Mouse (Mus musculus): Measurements from ENCODE around the gene Ghr. TPM values are rescaled to one million over a fixed set of nuclear protein-coding genes. Genes with fewer than 3 reads are reported as not detected.

The Ghr gene
- polyA plus RNA-seq, 1 experiment from 2014 or later, result 10.7 TPM

DNA sequence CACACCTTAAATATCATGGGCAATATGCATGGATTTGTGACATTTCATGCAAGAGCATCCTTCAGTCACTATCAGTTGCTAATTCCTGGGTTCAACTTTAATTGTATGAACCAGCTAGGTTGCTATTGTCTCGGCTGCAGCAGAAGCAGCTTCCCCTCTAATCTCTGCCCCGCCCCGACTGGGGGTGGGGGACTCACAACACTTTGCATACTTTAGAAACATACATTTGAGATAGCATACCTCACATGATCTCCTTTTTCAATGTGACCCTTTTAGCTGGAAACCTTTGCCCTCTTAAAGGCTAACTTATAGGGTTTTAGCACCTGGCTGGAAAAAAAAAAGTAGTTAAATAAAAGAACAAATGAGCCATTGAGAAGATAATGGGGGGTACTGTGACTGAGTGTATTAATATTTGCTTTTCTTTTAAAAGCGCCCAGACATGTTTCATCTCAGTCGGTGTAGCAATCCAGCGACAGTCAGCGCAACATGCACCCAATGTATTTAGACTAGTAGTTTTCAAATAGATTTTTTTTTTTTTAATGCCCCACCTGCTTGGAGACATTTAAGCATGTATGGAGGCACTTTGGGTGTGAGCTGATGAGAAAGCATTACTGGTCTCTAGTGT, 137.9 kb downstream of the Ghr start:
- H3K4me3 ChIP-seq (replicated peaks; ENCODE audit: low read depth, low read length), result no peak overlapping the region
- ATAC-seq (ENCODE audit: low FRiP score, low TSS enrichment) (no peak), DNase-seq (no peak)
- WGBS, result 78% methylated on average over 7 of the region's 7 CpGs
- H3K36me3 ChIP-seq (ENCODE audit: control insufficient read depth, insufficient read depth, low read length), result no peaks in the 10 kb centered on the region
- H3K4me1 ChIP-seq (ENCODE audit: control insufficient read depth, insufficient read depth, low read length), result no peaks in the 10 kb centered on the region
- H3K27ac ChIP-seq (replicated peaks; ENCODE audit: low read depth, low read length), result no peak overlapping the region
- H3K4me2 ChIP-seq (ENCODE audit: low read length), result no peak overlapping the region
- H3K27me3 ChIP-seq (ENCODE audit: control insufficient read depth, insufficient read depth, low read length), result no peaks in the 10 kb centered on the region
- no peak overlapping the region for H3K9ac ChIP-seq (replicated peaks; ENCODE audit: low read length)
- H3K9me3 ChIP-seq (ENCODE audit: control insufficient read depth, low read length), result no peaks in the 10 kb centered on the region

GRCm38 (mm10) chr15:3444448-3445020, 138.8 kb downstream of the Ghr start:
- H3K4me2 ChIP-seq (ENCODE audit: low read length), result no peak overlapping the region
- H3K4me1 ChIP-seq (ENCODE audit: control insufficient read depth, insufficient read depth, low read length), result no peaks in the 10 kb centered on the region
- WGBS, result 89% methylated on average over 8 of the region's 8 CpGs
- H3K27me3 ChIP-seq (ENCODE audit: control insufficient read depth, insufficient read depth, low read length), result no peaks in the 10 kb centered on the region
- no peaks in the 10 kb centered on the region for H3K36me3 ChIP-seq (ENCODE audit: control insufficient read depth, insufficient read depth, low read length)
- H3K9me3 ChIP-seq (ENCODE audit: control insufficient read depth, low read length), result no peaks in the 10 kb centered on the region
- ATAC-seq (ENCODE audit: low FRiP score, low TSS enrichment) (no peak), DNase-seq (no peak)
- H3K9ac ChIP-seq (replicated peaks; ENCODE audit: low read length), result no peak overlapping the region
- H3K4me3 ChIP-seq (replicated peaks; ENCODE audit: low read depth, low read length), result no peak overlapping the region
- no peak overlapping the region for H3K27ac ChIP-seq (replicated peaks; ENCODE audit: low read depth, low read length)

DNA sequence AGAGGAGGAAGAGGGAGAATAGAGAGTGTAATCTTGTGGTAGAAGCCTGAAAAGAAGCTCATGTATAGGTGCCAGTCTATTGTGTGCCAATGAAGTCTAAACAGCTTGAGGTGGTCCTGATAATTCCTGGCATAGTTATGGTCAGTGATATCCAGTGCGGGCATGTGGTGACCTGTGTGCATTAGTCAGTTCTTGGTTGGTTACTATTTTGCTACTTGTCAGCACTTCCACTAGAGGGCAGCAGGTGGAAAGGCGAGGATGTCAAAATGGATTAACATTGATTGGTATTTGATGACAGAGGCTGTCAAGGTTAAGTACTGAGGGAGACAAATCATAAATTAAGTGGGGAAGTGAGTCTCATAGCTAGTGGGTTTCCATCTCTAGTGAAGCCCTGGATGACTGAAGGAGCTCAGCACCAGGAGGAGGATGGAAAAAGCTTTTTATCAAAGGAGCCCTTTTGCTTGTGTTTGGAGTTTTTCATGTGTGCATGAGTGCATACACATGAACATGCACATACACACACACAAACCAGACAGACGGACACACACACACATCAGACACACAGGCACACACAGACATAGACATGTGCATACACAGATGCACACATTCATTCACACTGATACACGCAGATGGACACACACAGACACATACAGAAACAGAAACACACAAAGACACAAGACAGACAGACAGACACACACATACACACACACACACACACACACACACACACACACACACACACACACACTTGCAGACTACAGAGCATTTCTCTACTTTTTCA, 141.6 kb downstream of the Ghr start:
- no peak overlapping the region for H3K27ac ChIP-seq (replicated peaks; ENCODE audit: low read depth, low read length)
- ATAC-seq (ENCODE audit: low FRiP score, low TSS enrichment), result no peak
- 53% methylated on average over 4 of the region's 4 CpGs for WGBS

GRCm38 (mm10) chr15:3437381-3437780, 145.9 kb downstream of the Ghr start:
- H3K27me3 ChIP-seq (ENCODE audit: control insufficient read depth, insufficient read depth, low read length), result no peaks in the 10 kb centered on the region
- H3K9ac ChIP-seq (replicated peaks; ENCODE audit: low read length), result no peak overlapping the region
- DNase-seq (no peak), ATAC-seq (ENCODE audit: low FRiP score, low TSS enrichment) (no peak)
- no peaks in the 10 kb centered on the region for H3K9me3 ChIP-seq (ENCODE audit: control insufficient read depth, low read length)
- H3K4me3 ChIP-seq (replicated peaks; ENCODE audit: low read depth, low read length), result no peak overlapping the region
- no peaks in the 10 kb centered on the region for H3K4me1 ChIP-seq (ENCODE audit: control insufficient read depth, insufficient read depth, low read length)
- H3K27ac ChIP-seq (replicated peaks; ENCODE audit: low read depth, low read length), result no peak overlapping the region
- no peaks in the 10 kb centered on the region for H3K36me3 ChIP-seq (ENCODE audit: control insufficient read depth, insufficient read depth, low read length)
- WGBS, result 76% methylated on average over 3 of the region's 3 CpGs
- no peak overlapping the region for H3K4me2 ChIP-seq (ENCODE audit: low read length)

More for the DNA sequence above, 141.6 kb downstream of the Ghr start:
- H3K4me3 ChIP-seq (replicated peaks; ENCODE audit: low read depth, low read length), result no peak overlapping the region
- DNase-seq, result peak; percentile 51
- H3K27me3 ChIP-seq (ENCODE audit: control insufficient read depth, insufficient read depth, low read length), result no peaks in the 10 kb centered on the region
- no peaks in the 10 kb centered on the region for H3K4me1 ChIP-seq (ENCODE audit: control insufficient read depth, insufficient read depth, low read length)
- no peaks in the 10 kb centered on the region for H3K36me3 ChIP-seq (ENCODE audit: control insufficient read depth, insufficient read depth, low read length)
- H3K4me2 ChIP-seq (ENCODE audit: low read length), result no peak overlapping the region
- no peak overlapping the region for H3K9ac ChIP-seq (replicated peaks; ENCODE audit: low read length)
- no peaks in the 10 kb centered on the region for H3K9me3 ChIP-seq (ENCODE audit: control insufficient read depth, low read length)

DNA sequence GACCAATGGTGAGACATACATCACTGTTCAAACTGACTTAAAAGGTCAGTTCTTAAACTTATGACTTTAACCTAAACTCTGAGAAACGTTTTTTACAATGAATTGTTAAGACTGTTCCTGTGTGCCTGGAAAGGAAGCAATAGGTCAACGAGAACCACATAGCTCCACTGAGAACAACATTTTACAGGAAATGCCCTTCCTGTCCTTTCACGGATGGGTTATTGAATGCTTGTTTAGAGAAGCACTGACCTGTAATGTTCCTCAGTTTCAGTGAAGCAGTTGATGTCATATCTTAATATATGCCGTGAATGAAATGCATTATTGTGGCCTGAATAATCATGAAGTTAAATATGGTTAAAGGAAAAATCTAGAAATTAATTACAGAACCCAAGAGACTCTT, 147.7 kb downstream of the Ghr start:
- ATAC-seq (ENCODE audit: low FRiP score, low TSS enrichment), result no peak
- no peak overlapping the region for H3K4me3 ChIP-seq (replicated peaks; ENCODE audit: low read depth, low read length)
- 82% methylated on average over 4 of the region's 4 CpGs for WGBS

DNA sequence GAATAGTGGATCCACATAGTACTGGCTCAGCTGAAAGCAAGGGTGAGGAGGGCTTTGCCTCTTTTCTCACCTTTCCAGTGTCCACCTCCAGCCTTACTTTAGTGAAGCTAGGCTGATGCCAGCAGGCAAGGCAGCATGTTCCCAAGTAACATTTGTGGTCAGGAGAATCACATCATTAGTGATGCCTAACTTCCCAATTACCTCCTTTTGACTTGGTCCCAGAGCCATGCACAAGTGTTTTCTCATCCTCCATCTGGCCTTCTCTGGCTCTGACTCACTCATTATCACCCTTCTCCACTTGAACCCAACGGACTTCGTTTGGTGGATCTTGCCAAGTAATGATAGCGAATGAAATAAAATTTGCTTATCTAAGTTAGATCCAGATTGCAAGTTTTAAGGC, 148.8 kb downstream of the Ghr start:
- ATAC-seq (ENCODE audit: low FRiP score, low TSS enrichment) (no peak), DNase-seq (no peak)
- H3K27ac ChIP-seq (replicated peaks; ENCODE audit: low read depth, low read length), result no peak overlapping the region
- H3K4me1 ChIP-seq (ENCODE audit: control insufficient read depth, insufficient read depth, low read length), result no peaks in the 10 kb centered on the region
- H3K9me3 ChIP-seq (ENCODE audit: control insufficient read depth, low read length), result no peaks in the 10 kb centered on the region
- no peaks in the 10 kb centered on the region for H3K27me3 ChIP-seq (ENCODE audit: control insufficient read depth, insufficient read depth, low read length)
- H3K9ac ChIP-seq (replicated peaks; ENCODE audit: low read length), result no peak overlapping the region
- H3K4me3 ChIP-seq (replicated peaks; ENCODE audit: low read depth, low read length), result no peak overlapping the region
- H3K4me2 ChIP-seq (ENCODE audit: low read length), result no peak overlapping the region
- no peaks in the 10 kb centered on the region for H3K36me3 ChIP-seq (ENCODE audit: control insufficient read depth, insufficient read depth, low read length)
- 97% methylated on average over 3 of the region's 3 CpGs for WGBS

More for the DNA sequence above, 147.7 kb downstream of the Ghr start:
- H3K9ac ChIP-seq (replicated peaks; ENCODE audit: low read length), result no peak overlapping the region
- DNase-seq, result no peak
- H3K27me3 ChIP-seq (ENCODE audit: control insufficient read depth, insufficient read depth, low read length), result no peaks in the 10 kb centered on the region
- no peak overlapping the region for H3K4me2 ChIP-seq (ENCODE audit: low read length)
- no peaks in the 10 kb centered on the region for H3K4me1 ChIP-seq (ENCODE audit: control insufficient read depth, insufficient read depth, low read length)
- no peaks in the 10 kb centered on the region for H3K36me3 ChIP-seq (ENCODE audit: control insufficient read depth, insufficient read depth, low read length)
- H3K27ac ChIP-seq (replicated peaks; ENCODE audit: low read depth, low read length), result no peak overlapping the region
- no peaks in the 10 kb centered on the region for H3K9me3 ChIP-seq (ENCODE audit: control insufficient read depth, low read length)

GRCm38 (mm10) chr15:3433281-3433680, 150.0 kb downstream of the Ghr start:
- no peaks in the 10 kb centered on the region for H3K4me1 ChIP-seq (ENCODE audit: control insufficient read depth, insufficient read depth, low read length)
- H3K27me3 ChIP-seq (ENCODE audit: control insufficient read depth, insufficient read depth, low read length), result no peaks in the 10 kb centered on the region
- H3K9ac ChIP-seq (replicated peaks; ENCODE audit: low read length), result no peak overlapping the region
- no peak overlapping the region for H3K4me2 ChIP-seq (ENCODE audit: low read length)
- 82% methylated on average over 7 of the region's 7 CpGs for WGBS
- no peak overlapping the region for H3K27ac ChIP-seq (replicated peaks; ENCODE audit: low read depth, low read length)
- DNase-seq (no peak), ATAC-seq (ENCODE audit: low FRiP score, low TSS enrichment) (no peak)
- H3K4me3 ChIP-seq (replicated peaks; ENCODE audit: low read depth, low read length), result no peak overlapping the region
- H3K9me3 ChIP-seq (ENCODE audit: control insufficient read depth, low read length), result no peaks in the 10 kb centered on the region
- H3K36me3 ChIP-seq (ENCODE audit: control insufficient read depth, insufficient read depth, low read length), result no peaks in the 10 kb centered on the region

- Histone ChIP-seq H3K27me3 (ENCODE audit: control insufficient read depth, insufficient read depth, low read length) (no peaks in the 10 kb centered on the region), H3K36me3 (ENCODE audit: control insufficient read depth, insufficient read depth, low read length) (no peaks in the 10 kb centered on the region), H3K4me1 (ENCODE audit: control insufficient read depth, insufficient read depth, low read length) (no peaks in the 10 kb centered on the region), H3K9ac (replicated peaks; ENCODE audit: low read length) (no peak overlapping the region), H3K9me3 (ENCODE audit: control insufficient read depth, low read length) (no peaks in the 10 kb centered on the region), H3K4me2 (ENCODE audit: low read length) (no peak overlapping the region), H3K27ac (replicated peaks; ENCODE audit: low read depth, low read length) (no peak overlapping the region), H3K4me3 (replicated peaks; ENCODE audit: low read depth, low read length) (no peak overlapping the region)
- DNase-seq (no peak), ATAC-seq (ENCODE audit: low FRiP score, low TSS enrichment) (no peak)
- 78% methylated on average over 1 of the region's 1 CpGs for WGBS
These were observed 150.5 kb downstream of the Ghr start for GRCm38 (mm10) chr15:3432823-3433222.

- ATAC-seq (ENCODE audit: low FRiP score, low TSS enrichment), result no peak
- no peak overlapping the region for H3K27ac ChIP-seq (replicated peaks; ENCODE audit: low read depth, low read length)
- no peaks in the 10 kb centered on the region for H3K27me3 ChIP-seq (ENCODE audit: control insufficient read depth, insufficient read depth, low read length)
- no peaks in the 10 kb centered on the region for H3K9me3 ChIP-seq (ENCODE audit: control insufficient read depth, low read length)
- no peak overlapping the region for H3K4me3 ChIP-seq (replicated peaks; ENCODE audit: low read depth, low read length)
- H3K9ac ChIP-seq (replicated peaks; ENCODE audit: low read length), result no peak overlapping the region
- no peak for DNase-seq
- no peak overlapping the region for H3K4me2 ChIP-seq (ENCODE audit: low read length)
- H3K36me3 ChIP-seq (ENCODE audit: control insufficient read depth, insufficient read depth, low read length), result no peaks in the 10 kb centered on the region
- no peaks in the 10 kb centered on the region for H3K4me1 ChIP-seq (ENCODE audit: control insufficient read depth, insufficient read depth, low read length)
These were observed 153.9 kb downstream of the Ghr start for GRCm38 (mm10) chr15:3429417-3429816.

Data from midbrain, embryonic 14.5 days (tissue).